Mouse (Mus musculus): Measurements from ENCODE around the gene Pank4. TPM values are rescaled to one million over a fixed set of nuclear protein-coding genes. Genes with fewer than 3 reads are reported as not detected.

Pank4 gene
- total RNA-seq, 2 experiments from 2014 or later = 41.8 to 43.0 TPM

GRCm38 (mm10) chr4:154963190-154963836 lies 610 bp upstream of the Pank4 start:
- Histone ChIP-seq H3K4me3 (peak overlapping the region; percentile 92), H3K27ac (peak overlapping the region; percentile 99)
- no peak for TF ChIP-seq CTCF (conservative IDR thresholded peaks at IDR 0.05)
- DNase-seq (ENCODE audit: low spot score in 2 of 2) = no peak

- Histone ChIP-seq H3K4me3 (peak overlapping the region; percentile 92), H3K27ac (peak overlapping the region; percentile 99)
- DNase-seq (ENCODE audit: low spot score in 2 of 2) = no peak
- TF ChIP-seq CTCF (conservative IDR thresholded peaks at IDR 0.05) = no peak
Observed at GRCm38 (mm10) chr4:154964581-154965235, 785 bp downstream of the Pank4 start.

DNA sequence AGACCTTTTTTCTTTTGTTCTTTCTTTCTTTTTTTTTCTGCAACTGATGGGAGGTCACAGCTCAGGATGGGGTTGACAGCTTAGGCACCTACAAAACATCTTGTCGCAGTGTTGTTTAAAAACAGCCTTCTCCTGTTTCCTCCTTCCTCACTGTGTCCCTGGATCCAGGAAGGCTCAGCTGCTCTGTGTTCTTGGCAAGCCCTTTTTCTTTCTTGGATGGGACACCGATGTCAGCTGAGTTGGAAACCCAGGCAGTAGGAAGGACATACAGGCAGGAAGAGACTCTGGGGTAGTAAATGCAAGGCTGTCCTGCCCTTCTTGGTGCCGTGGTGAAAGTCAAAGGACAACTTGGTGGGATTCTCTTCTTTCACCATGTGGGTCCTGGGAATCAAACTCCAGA lies 1.9 kb downstream of the Pank4 start:
- DNase-seq (ENCODE audit: low spot score in 2 of 2) = no peak
- H3K4me3 ChIP-seq = peak overlapping the region; percentile 92; the same call in 1 of the 2 replicates
- H3K27ac ChIP-seq = peak overlapping the region; percentile 99; the same call in 1 of the 2 replicates
- TF ChIP-seq CTCF (conservative IDR thresholded peaks at IDR 0.05) = no peak

DNA sequence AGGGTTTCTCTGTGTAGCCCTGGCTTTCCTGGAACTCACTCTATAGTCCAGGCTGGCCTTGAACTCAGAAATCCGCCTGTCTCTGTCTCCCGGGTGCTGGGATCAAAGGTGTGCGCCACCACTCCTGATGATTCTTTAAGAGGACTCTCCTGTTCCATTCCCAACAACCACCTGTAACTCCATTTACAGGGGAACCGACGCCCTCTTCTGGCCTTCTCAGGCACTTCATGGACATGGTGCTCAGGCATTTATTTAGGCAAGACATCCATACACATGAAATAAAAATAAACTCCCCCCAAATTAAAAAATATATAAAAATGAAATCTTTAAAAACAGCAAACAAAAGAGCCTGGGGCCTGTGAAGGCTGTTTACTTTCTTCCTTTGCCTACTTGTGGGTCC lies 3.2 kb downstream of the Pank4 start:
- peak in 1 of 2 experiments; percentile 62 for DNase-seq (ENCODE audit: low spot score in 2 of 2)

GRCm38 (mm10) chr4:154972546-154972945 lies 8.6 kb downstream of the Pank4 start:
- Histone ChIP-seq H3K4me3 (no peak overlapping the region), H3K27ac (no peak overlapping the region)
- TF ChIP-seq CTCF (conservative IDR thresholded peaks at IDR 0.05) = no peak
- no peak for DNase-seq (ENCODE audit: low spot score in 2 of 2)

More for the DNA sequence above, 3.2 kb downstream of the Pank4 start:
- Histone ChIP-seq H3K4me3 (no peak overlapping the region), H3K27ac (no peak overlapping the region)
- peak; percentile 81 for TF ChIP-seq CTCF (conservative IDR thresholded peaks at IDR 0.05)

GRCm38 (mm10) chr4:154974163-154974611 lies 10.3 kb downstream of the Pank4 start:
- DNase-seq (ENCODE audit: low spot score in 2 of 2) = no peak
- Histone ChIP-seq H3K27ac (no peak overlapping the region), H3K4me3 (no peak overlapping the region)
- no peak for TF ChIP-seq CTCF (conservative IDR thresholded peaks at IDR 0.05)

GRCm38 (mm10) chr4:154980110-154980509 lies 16.2 kb downstream of the Pank4 start:
- Histone ChIP-seq H3K27ac (no peak overlapping the region), H3K4me3 (no peak overlapping the region)
- no peak for DNase-seq (ENCODE audit: low spot score in 2 of 2)
- TF ChIP-seq CTCF (conservative IDR thresholded peaks at IDR 0.05) = peak; percentile 70

DNA sequence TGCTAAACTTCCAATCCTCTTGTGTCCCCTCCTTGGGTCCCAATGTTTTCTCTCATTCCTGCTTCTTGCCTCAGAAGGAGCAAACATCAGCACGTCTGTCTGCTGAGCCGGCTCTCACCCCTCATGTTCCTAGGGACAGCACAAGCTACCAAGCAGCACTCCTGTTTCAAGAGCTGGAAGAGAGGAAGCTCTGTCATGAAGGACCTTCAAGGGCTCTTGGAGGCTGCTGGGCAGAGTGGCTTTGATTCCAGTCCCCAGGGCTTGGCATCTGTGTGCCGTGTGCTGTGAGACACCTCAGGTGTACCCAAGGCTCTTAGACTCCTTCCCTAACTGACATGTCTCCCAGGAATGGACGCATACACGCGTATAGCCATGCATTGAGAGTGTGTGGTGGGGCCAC lies 17.2 kb downstream of the Pank4 start:
- no peak for DNase-seq (ENCODE audit: low spot score in 2 of 2)
- TF ChIP-seq CTCF (conservative IDR thresholded peaks at IDR 0.05) = no peak
- Histone ChIP-seq H3K27ac (peak overlapping the region; percentile 36; the same call in 1 of the 2 replicates), H3K4me3 (no peak overlapping the region)

DNA sequence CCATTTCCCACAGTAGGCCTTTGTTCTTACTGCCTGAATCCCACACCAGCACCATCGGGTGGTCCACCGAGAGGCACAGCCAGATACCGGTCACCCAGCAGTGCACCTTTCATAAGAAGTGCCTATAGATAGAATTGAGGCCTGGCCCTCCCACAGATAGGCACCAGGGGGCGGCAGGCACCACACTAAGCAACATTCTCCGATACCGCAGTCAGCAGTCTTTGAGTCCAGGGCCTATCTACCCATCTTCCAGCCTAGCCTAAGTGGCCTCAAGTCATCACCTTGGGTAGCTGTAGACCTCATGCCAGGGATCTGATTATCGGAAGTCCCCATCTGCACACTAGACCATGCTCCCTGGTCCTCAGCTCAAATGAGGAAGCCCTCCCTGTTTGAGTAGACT lies 17.6 kb downstream of the Pank4 start:
- Histone ChIP-seq H3K27ac (peak overlapping the region; percentile 36; the same call in 1 of the 2 replicates), H3K4me3 (no peak overlapping the region)
- TF ChIP-seq CTCF (conservative IDR thresholded peaks at IDR 0.05) = peak; percentile 92
- peak; percentile 61 to 72 for DNase-seq (ENCODE audit: low spot score in 2 of 2)

DNA sequence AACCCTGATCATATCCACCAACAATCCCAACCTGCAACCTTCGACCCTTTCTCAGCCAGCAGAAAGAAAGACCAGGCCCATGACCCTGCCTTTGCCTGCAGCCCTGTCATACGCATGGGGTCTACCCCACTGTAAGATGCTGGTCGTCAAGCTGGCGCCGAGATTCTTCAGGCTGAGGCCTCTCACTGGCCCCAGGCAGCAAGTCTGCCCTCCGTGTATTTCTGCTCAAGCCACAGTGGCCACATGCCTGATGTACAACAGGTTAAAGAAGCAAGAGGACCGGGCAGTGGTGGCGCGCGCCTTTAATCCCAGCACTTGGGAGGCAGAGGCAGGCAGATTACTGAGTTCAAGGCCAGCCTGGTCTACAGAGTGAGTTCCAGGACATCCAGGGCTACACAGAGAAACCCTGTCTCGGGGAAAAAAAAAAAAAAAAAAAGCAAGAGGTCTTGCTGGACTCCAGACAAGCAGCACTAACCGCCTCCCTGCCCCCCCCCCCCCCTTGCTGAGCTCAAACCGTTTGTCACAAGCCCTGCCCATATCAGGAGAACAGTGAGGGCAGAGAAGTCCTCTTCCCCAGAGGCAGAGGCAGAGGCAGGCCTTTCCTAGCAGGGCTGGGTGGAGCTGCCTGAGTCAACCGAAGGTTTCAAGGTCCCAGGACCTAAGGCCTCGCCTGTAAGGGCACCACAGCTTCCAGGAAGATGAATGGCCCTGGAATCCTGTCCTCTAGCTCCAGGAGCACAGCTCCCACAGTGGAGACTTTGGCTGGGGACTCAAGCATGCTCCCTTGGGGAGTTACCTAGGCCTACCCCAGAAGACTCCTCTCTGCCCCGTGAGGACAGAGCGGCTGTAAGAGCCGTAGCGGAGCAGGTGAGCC lies 18.6 kb downstream of the Pank4 start:
- TF ChIP-seq CTCF (conservative IDR thresholded peaks at IDR 0.05) = no peak
- no peak for DNase-seq (ENCODE audit: low spot score in 2 of 2)
- no peak overlapping the region for H3K27ac ChIP-seq
- no peak overlapping the region for H3K4me3 ChIP-seq

DNA sequence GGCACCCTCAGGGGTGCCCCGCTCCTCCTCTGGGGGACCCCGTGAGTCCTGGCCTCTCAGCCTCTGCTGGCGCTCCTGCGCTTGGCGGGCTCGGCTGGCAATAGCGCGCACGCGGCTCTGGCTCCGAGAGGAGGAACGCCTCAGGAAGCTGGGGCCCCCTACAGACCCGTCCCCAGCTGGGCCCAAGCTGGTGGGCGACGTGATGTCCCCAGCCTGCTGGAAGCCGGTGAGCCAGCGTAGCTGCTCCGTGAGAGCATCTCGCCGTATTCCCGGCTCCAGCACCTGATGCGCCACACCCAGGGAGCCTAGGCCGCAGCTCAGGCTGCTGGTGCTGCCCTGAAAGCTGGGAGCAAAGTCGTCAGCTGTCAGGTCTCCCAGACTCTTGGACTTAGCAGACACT lies 19.8 kb downstream of the Pank4 start:
- TF ChIP-seq CTCF (conservative IDR thresholded peaks at IDR 0.05) = no peak
- no peak overlapping the region for H3K27ac ChIP-seq
- no peak for DNase-seq (ENCODE audit: low spot score in 2 of 2)

DNA sequence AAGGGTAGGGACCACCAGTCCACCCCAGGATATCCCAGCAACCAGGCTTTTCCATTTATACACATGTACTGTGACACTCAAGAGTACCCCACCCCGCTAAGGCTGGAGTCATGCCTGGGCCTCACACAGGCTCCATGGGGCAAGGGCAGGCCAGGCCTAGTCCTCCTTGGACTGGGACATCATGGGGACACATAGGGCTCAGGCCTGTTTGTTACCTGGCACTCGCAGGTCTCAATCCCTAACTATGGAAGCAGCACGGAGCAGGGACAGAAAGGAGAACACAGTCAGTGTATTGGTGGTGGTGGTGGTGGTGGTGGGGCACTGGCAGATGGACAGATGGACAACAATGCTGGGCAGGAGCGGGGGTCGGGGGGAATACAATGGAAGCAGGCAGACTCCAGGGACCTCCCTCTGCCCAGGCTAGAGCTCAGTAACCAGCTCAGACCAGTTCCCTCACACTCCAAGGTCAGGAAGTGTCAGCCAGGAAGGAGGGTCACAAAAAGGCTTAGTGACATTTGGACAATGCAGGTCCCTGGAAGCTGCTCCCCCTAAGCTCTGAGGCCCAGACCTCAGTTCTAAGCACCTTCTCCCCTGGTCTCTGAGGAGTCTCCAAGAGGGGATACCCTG lies 21.3 kb downstream of the Pank4 start:
- no peak for TF ChIP-seq CTCF (conservative IDR thresholded peaks at IDR 0.05)

More for the DNA sequence above, 19.8 kb downstream of the Pank4 start:
- H3K4me3 ChIP-seq = no peak overlapping the region

More for the DNA sequence above, 21.3 kb downstream of the Pank4 start:
- H3K4me3 ChIP-seq = peak overlapping the region; percentile 49
- peak overlapping the region; percentile 91; the same call in 1 of the 2 replicates for H3K27ac ChIP-seq
- DNase-seq (ENCODE audit: low spot score in 2 of 2) = no peak
